Comparison of ENCODE assay signal across 7 mouse cellular contexts in the genomic region with DNA sequence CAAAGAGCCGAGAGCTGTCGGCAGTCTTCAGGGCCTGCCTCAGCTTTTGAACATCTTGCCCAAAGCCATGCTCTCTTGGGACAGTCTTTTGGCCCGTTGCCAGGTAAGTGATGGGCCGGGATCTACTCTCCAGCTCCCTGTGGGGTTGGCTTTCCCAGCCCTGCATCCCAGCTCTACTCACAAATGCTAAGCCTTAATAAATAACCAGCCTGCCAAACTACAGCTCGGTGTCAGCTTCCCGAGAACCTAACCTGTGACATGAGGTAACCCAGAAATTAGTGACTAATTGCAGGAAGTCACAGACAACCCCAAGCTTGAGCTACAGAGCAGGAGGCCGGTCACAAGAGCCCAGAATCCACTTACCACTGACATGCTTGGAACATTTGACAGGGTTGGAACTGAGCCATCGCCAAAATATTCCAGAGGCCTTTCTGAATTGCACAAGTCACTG.
DNase-seq lines count a peak whose midpoint lies in the region; ATAC-seq and TF ChIP-seq lines count a peak whose summit lies in the region.

No protein-coding gene starts in this region.

- no peaks in the 10 kb centered on the region for H3K36me3 ChIP-seq in heart, embryonic 16.5 days (ENCODE audit: control insufficient read depth, insufficient read depth)
- H3K36me3 ChIP-seq in lung, embryonic 14.5 days (ENCODE audit: insufficient read depth): no peaks in the 10 kb centered on the region
- no peaks in the 10 kb centered on the region for H3K36me3 ChIP-seq in forebrain, postnatal 0 days (ENCODE audit: insufficient read depth)

- no peak overlapping the region for H3K4me3 ChIP-seq in heart, embryonic 16.5 days (ENCODE audit: low read length)
- no peak overlapping the region for H3K4me3 ChIP-seq in lung, embryonic 14.5 days (ENCODE audit: low read depth, low read length)
- no peak overlapping the region for H3K4me3 ChIP-seq in forebrain, postnatal 0 days (ENCODE audit: low read depth, low read length)

- peaks cover 10% of the 10 kb centered on the region for H3K4me1 ChIP-seq in heart, embryonic 16.5 days (ENCODE audit: control insufficient read depth, insufficient read depth, low read length)
- no peaks in the 10 kb centered on the region for H3K4me1 ChIP-seq in lung, embryonic 14.5 days (ENCODE audit: insufficient read depth)
- no peaks in the 10 kb centered on the region for H3K4me1 ChIP-seq in forebrain, postnatal 0 days (ENCODE audit: insufficient read depth)

- 31% methylated on average over 8 of the region's 8 CpGs for WGBS in heart, embryonic 16.5 days
- WGBS in lung, embryonic 14.5 days: 42% methylated on average over 8 of the region's 8 CpGs
- 56% methylated on average over 8 of the region's 8 CpGs for WGBS in forebrain, postnatal 0 days

- H3K9ac ChIP-seq in heart, embryonic 16.5 days (ENCODE audit: low read length): no peak overlapping the region
- no peak overlapping the region for H3K9ac ChIP-seq in lung, embryonic 14.5 days
- H3K9ac ChIP-seq in forebrain, postnatal 0 days: no peak overlapping the region

- H3K9me3 ChIP-seq in heart, embryonic 16.5 days (replicated peaks; ENCODE audit: control insufficient read depth, low read length): no peaks in the 10 kb centered on the region
- H3K9me3 ChIP-seq in lung, embryonic 14.5 days (ENCODE audit: low read depth, low read length): no peaks in the 10 kb centered on the region
- H3K9me3 ChIP-seq in forebrain, postnatal 0 days (ENCODE audit: low read length): no peaks in the 10 kb centered on the region

- H3K27ac ChIP-seq in heart, embryonic 16.5 days (ENCODE audit: low read length): no peak overlapping the region
- H3K27ac ChIP-seq in lung, embryonic 14.5 days (ENCODE audit: low read depth): no peak overlapping the region
- H3K27ac ChIP-seq in forebrain, postnatal 0 days (ENCODE audit: low read depth, low read length): no peak overlapping the region

- ATAC-seq in heart, embryonic 16.5 days (replicated peaks; ENCODE audit: extremely low read depth, insufficient read depth, low FRiP score): peak; percentile 49; the same call in 1 of the 2 replicates
- peak; percentile 71; the same call in 1 of the 2 replicates for ATAC-seq in lung, embryonic 14.5 days (ENCODE audit: insufficient read depth)
- no peak for ATAC-seq in forebrain, postnatal 0 days

- peak; percentile 11 for DNase-seq in ovary, postnatal 10 days (ENCODE audit: low spot score)
- DNase-seq in ovary, adult 18-20 months (ENCODE audit: low spot score): no peak
- peak; percentile 27 for DNase-seq in cerebellum, adult 11-12 months
- peak; percentile 83 for DNase-seq in lung, embryonic 14.5 days
- no peak for DNase-seq in layer of hippocampus, adult 9-11 months
- DNase-seq in forebrain, postnatal 0 days: no peak

- H3K27me3 ChIP-seq in heart, embryonic 16.5 days (ENCODE audit: control insufficient read depth, insufficient read depth, low read length): no peaks in the 10 kb centered on the region
- H3K27me3 ChIP-seq in lung, embryonic 14.5 days (ENCODE audit: insufficient read depth, low read length): no peaks in the 10 kb centered on the region
- no peaks in the 10 kb centered on the region for H3K27me3 ChIP-seq in forebrain, postnatal 0 days (ENCODE audit: insufficient read depth, low read length)

- TF ChIP-seq CTCF in lung, embryonic 14.5 days (IDR thresholded peaks at IDR 0.05; ENCODE audit: low read depth): no peak
- TF ChIP-seq CTCF in forebrain, postnatal 0 days (IDR thresholded peaks at IDR 0.05; ENCODE audit: low read depth): no peak

- no peak overlapping the region for H3K4me2 ChIP-seq in heart, embryonic 16.5 days (ENCODE audit: low read depth, low read length)
- no peak overlapping the region for H3K4me2 ChIP-seq in lung, embryonic 14.5 days
- no peak overlapping the region for H3K4me2 ChIP-seq in forebrain, postnatal 0 days (ENCODE audit: low read depth)

Comparison
In these comparisons a context has a peak if more than half of its experiments do, and no peak if none do; other contexts are left out.
1. DNase-seq: peak in ovary, postnatal 10 days (single experiment), cerebellum, adult 11-12 months (single experiment) and lung, embryonic 14.5 days (single experiment); none in ovary, adult 18-20 months (single experiment), layer of hippocampus, adult 9-11 months (single experiment) and forebrain, postnatal 0 days (single experiment).